Mouse (Mus musculus): ENCODE measurements around the gene Fam209.

DNA sequence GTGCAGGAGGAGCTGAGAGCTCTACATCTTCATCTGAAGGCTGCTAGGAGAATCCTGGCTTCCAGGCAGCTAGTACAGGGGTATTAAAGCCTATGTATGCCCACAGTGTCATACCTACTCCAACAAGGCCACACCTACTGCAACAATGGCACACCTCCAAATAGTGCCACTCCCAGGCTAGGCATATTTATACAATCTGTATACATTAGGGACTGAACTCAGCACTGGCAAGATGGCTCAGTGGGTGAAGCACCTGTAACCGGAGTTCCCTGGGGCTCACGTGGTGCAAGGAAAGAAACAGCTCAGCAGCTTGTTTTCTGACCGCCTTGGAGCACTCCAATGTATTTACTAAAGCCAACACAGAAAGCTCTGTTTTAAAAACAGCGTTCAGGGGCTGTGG lies 26.7 kb upstream of the Fam209 start:
- TF ChIP-seq CTCF (conservative IDR thresholded peaks at IDR 0.05; ENCODE audit: low read length), result no peak
- no peak for TF ChIP-seq POU5F1 (IDR thresholded peaks at IDR 0.05; ENCODE audit: borderline replicate concordance, low read length)
